Mouse (Mus musculus) liver, adult (tissue): ENCODE measurements around the gene Dock4.
A peak's percentile ranks its signal among the peaks of the same experiment; 100 is the strongest.

Experiments
- GATA4 ChIP-seq: IDR thresholded peaks from 2 replicates; pipeline ENCODE4 v1.6.1; 2014; ENCODE audit warnings: mild to moderate bottlenecking, low read length; ENCODE audit not compliant: insufficient replicate concordance

Dock4 gene

DNA sequence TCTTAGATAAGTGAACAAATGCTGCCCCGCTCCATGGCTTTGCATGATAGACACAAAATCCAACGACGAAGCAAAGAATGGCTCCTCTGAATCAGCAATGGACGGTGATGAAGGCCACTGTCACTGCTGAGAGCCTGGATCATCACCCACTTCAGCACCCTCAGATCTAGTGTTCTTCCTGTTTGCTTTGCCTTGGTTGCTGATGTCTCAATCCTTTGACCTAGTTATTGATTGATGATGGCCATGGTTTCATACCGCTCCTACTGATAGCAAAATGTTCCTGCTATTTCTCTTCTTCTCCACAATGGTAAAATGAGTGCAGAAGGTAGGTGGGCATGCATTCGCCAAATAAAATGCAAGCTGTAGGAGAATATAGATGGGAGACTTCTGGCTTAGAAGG lies 150.7 kb downstream of the Dock4 start:
- TF ChIP-seq GATA4: peak; percentile 18; the same call in 1 of the 2 replicates

DNA sequence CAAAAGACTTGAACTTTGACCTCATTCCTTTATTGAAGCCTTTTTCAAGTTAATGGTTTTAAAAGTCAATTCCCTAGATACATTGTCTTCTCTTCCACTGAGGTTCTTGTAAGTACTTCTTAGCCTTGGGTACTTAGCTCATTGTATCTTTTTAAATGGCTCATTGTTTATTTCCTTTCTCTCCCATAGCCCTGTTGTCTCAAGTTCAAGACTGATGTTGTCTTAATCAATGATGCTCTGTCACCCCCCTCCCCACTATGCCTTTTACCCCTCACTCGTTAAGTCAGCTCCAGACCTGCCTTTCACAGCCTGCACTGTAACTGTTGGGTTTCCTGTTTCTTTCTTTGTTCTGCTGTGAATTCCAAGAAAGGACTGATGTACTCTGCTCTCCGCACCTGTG lies 154.2 kb downstream of the Dock4 start:
- TF ChIP-seq GATA4: no peak

DNA sequence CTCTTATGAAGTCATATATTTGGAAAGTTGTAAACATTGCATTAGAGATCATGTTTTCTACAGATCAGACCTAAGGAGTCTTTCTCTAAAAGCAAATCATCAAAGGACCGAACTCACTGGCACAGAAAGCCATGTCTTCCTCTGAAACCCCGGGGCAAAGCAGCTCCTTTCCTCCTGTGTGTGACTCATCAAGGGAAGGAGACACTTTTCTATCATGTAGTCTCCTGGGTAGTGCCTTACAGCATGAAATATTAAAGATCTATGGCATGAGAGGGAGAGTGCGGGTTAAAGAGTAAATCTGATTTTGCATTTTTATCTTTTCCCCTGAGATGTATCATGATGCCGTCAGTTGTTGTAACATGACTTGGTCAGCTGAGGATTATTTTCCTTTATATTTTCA lies 159.8 kb downstream of the Dock4 start:
- no peak for TF ChIP-seq GATA4

DNA sequence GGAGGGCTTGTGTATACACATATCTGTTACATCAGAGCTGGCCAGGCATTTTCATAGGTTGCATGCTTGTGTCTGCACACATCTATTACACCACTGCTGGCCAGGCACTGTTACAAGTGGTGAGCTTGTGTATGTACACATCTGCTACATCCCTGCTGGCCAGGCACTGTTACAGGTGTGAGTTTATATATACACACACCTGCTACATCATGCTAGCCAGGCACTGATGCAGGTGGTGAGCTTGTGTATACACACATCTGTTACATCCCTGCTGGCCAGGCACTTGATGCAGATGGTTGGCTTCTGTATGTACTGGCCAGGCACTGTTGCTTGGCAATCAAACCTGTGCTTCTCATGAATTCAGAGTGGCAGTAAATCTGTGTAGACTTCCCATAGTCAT lies 177.2 kb downstream of the Dock4 start:
- TF ChIP-seq GATA4: no peak

DNA sequence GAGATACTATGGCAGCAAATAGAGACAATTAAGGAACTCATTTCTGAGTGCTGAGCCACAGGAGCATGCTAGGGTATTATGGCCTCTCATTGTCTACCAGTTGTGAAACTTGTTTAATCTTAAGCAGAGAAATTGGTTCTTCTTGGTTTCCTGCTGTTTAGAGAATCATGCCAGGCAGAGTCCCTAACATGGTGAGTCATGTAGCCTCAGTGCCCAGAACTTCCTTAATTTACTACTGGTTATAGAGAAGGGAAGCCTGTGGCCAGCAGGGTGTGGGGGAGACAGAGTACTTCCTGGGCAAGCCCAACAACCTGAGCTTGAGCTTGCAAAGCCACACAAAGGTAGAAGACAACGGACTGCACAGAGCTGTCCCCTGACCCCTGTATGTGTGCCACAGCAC lies 180.8 kb downstream of the Dock4 start:
- no peak for TF ChIP-seq GATA4

DNA sequence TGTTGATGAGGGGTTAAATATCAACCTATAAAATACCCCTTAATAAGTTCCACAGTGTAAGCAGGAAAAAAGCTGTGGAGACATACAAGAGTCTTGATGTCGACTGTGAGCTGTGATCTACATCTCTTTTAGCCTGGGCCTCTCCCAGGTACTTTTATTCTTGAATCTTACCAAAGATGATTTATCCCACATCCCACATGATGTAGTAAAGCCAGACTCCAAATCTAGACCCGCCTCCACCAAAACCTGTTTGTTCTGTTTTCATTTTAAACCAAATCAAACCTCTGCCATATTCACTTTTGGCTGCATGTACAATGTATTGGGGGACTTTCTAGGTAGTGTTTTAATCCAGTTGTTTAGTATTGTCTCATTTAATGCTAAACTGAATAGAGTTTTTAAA lies 187.5 kb downstream of the Dock4 start:
- no peak for TF ChIP-seq GATA4

DNA sequence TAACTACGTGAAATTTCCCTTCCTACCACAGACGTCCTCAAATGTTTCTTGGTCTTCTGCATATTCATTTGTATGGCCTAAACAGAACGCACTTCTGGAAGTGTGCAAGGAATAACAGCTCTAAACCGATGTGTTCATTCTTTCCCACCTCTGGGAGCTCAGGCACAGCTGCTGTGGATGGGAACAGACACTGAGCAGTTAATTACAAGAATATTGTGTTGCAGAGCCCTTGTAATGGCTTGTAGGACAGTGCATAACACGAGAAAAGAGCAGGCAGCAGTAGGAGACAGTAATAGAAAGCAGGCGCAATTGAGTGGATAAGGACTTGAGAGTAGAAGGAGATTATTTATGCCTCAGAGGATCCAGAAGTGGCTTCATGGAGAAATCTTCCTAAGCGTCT lies 188.4 kb downstream of the Dock4 start:
- TF ChIP-seq GATA4: no peak

DNA sequence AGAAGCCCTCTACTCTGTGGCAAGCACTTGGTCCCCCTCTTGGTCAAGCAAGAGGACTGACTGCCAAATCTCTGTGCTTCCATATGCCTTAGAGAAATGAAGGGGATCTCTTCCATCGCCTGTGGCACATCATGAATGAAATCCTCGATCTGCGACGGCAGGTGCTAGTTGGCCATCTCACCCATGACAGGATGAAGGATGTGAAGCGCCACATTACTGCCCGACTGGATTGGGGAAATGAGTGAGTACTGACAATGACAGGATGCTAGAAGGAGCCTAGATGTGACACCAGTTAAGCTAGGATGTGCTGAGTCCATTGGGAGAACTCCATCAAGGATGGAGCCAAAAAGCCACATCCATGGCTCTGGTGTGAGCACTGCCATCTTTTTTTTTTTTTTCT lies 190.2 kb downstream of the Dock4 start:
- no peak for TF ChIP-seq GATA4

DNA sequence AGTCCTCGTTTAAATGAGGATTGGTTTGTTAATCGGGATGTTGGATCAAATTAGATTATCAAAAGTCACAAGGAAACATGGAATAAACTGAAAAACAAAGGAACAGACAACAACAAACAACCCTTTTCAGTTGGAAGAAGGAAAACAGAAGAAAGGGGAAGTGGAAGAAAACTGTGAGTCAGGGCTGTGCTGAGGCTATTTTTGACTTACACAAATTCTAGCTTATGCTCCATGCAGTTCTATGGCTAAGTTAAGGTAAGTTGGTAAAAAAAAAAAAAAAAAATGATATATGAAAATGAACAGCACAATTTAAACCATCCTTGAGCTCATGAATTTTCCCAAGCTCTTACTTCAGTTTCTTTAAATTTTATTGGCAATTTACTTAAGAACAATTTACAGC lies 191.7 kb downstream of the Dock4 start:
- TF ChIP-seq GATA4: no peak

DNA sequence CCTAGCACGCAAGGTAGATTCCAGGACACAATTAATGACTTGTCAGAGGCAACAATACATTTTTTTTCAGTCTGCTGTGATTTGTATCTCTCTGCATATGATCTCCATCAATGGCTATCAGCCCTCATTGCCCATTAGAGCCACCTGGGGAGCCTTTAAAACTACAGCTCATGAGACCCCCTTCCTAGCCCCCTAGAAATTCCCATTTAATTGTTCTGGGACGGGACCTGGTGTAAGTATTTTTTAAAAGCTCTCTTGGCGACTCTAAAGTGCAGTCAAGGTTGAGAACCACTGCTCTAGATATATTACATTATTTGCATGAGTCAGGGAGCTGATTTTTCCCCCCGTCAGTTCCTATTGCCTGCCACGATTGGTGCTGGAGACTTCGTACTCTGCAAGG lies 200.1 kb downstream of the Dock4 start:
- no peak for TF ChIP-seq GATA4

DNA sequence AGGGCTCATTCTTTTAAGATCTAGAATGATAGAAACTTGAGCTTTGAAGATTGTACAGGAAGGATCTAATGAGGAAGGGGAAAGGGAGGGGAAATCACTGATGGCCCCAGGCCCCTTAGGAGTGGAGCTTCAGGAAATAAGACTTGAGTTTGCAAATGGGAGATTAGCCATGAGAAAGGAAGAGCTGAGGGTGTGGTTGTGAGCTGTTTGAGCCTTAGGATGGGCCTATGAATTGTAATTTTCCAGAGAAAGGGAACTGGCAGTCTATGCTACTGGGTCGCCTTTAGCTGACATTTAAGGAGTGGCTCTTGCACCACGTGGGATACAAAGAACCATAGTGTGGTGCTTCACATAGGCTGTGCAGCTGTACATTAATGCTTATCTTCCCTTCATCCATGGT lies 208.6 kb downstream of the Dock4 start:
- TF ChIP-seq GATA4: peak; percentile 30; the same call in 1 of the 2 replicates

DNA sequence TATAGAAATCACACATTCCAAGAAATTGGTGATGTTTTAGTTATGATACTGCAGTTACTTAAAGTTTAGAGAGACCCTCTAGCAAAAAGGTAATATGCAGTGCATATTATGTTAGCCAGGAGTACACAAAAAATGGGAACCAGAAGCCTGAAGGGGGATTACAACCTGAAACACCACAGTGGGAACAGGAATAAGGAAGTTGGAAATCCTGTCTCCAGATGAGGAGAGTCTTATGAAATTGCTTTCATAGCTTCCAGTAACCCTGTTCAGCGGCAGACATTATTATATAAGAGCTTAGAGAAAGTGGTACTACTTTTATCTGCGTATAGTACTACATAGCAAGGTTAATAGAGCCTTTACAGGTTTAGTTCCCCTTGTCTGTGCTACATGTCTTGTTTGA lies 210.1 kb downstream of the Dock4 start:
- TF ChIP-seq GATA4: no peak

DNA sequence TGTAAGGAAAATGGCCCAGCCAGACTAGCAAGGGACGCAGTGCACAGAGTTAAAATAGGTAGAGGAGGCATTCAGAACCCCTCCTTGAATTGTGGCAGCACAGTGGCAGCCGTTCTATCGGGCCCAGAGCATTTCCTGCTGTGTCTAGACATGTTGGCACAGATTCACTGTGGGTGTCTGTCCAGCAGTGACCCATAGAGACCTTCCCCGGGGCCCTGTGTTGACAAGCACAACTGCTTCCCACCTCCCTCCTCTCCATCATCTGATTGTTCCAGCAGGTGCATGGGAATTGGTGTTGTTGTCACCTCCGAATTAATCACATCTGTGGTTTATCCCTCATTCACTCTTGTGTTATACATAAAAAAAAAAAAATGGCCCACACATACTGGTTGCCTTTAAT lies 210.7 kb downstream of the Dock4 start:
- no peak for TF ChIP-seq GATA4

DNA sequence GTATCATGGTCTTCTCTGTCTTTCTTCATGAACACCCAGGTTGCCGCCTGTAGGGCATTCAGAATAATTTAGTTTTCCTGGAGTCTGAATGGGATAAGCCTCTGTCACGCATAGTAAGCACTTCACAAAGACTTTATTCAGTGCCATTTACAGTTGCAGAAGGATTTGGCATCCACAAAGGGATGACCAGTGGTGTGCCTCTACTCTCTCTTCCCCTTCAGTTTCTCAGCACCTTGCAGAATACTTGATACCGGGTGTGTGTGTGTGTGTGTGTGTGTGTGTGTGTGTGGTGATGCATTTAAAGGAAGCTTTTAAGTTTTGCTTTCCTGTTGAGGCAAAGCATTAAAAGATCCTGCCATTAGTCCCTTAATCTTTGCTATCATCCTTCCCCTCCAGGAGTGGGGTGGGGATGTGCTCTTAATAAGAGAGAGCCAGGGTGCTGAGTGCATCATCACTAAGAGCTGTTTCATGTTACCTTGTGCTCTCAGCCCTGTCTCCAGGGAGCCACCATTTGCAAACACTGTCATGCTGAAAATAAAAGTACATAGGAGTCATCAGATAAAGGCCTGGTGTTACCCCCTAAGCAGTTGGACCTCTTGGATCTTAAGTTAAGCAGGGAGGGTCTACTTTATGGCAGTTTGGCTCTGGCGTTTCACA lies 211.6 kb downstream of the Dock4 start:
- no peak for TF ChIP-seq GATA4

DNA sequence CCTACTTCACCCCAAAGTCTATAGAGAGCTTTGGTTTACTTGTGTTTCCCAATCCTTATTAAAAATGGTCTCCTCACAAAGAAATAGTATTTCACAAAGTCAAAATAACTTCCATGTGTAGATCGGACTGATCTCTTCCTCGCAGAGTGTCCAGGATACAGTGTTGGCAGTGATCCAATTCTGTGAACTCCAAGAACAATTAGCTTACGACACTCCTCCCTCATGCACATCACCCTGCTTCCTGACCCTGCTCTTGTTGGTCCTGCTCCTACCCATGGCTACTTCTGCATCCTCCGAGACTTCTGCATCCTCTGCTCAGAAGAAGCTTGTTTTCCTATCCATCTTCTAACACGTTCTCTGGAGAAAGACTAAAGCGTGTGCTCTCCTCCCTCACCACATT lies 213.9 kb downstream of the Dock4 start:
- TF ChIP-seq GATA4: no peak

DNA sequence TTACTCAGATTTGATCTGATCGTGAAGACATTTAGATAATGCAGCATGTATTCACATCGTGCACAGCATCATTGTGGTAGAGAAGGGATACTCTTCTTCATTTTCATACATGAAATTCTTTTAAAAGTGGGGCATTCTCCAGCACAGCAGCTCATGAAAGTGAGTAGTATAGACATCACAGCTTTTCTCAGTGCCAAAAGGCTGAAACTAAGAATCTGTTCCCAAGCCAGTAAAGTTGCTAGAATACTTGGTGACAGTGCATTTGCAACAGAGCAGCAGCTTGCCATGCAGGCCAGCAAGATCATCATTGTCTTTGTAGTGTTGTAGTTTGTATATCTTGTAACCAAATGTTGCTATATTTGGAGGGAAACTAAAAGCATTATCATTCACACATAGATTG lies 223.7 kb downstream of the Dock4 start:
- TF ChIP-seq GATA4: no peak

DNA sequence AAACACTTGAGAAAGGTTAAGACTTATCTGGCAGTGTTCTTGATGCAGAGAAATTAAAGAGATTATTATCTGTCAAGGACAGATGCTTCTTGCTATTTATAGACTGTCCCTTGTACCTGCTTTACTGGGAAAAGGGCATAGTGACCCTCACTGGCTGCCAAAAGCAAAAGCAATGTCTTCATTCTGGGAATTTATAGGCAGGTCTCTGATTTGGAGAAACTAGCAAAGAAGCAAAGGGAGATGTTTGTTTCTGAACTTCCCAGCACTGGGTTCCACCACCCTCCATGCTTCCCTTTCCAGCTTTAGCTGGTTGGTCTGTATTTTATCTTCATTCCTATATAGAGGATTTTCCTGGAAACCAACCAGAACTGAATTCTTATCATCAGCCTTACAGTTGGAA lies 225.0 kb downstream of the Dock4 start:
- TF ChIP-seq GATA4: no peak

DNA sequence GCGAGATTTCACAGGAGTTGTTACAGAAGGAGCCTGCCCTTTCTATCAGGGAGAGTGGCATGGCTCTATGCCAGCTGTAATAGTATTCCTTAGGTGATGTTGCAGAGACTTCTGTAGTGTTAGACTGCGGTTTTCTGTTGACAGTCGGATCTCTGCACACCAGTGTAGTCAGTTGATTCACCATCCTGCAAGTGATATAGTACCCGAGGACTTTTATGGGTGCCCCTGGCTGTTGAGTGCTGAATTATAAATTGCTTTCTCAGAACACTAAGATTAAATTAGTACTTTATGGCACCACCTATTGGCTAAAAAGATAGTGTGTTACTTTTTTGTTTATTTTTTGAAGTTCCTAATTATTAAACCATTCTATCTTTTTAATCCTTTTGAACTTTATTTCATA lies 234.0 kb downstream of the Dock4 start:
- no peak for TF ChIP-seq GATA4

DNA sequence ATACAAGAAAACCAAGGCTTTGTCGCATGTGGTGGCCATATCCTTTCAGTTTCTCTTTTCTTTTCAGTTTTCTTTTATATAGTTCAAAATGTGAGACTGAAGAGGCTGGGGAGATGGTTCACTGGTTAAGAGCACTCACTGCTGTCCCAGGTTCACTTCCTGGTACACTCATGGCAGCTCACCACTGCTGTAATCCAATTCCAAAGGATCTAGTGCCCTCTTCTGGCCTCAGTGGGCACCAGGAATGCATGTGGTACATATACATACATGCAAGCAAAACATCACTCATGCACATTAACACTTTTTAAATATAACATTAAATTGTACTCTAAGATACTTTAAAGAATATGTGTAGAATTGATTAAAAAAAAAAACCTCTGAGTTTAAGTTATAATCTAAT lies 234.8 kb downstream of the Dock4 start:
- no peak for TF ChIP-seq GATA4
